Comparison of ENCODE assay signal across 16 mouse cellular contexts in genomic region chr14:79153896-79154295, GRCm38 (mm10).
DNase-seq lines count a peak whose midpoint lies in the region; ATAC-seq and TF ChIP-seq lines count a peak whose summit lies in the region.
"Had no signal": no experiment of that assay in that cellular context is flagged by ENCODE, and none has a peak within 500 bp of the region (broad histone marks: within the 10 kb centered on the region; RNA-seq: fewer than 3 reads in every experiment).

No protein-coding gene starts in this region.

- intact Hi-C loops in heart, adult 2 months (cut with DNase I), result no loop called here
- intact Hi-C loops in heart, postnatal 10 days (cut with DNase I), result no loop called here

- DNase-seq in heart, adult 2 months, result no peak
- DNase-seq in heart, postnatal 10 days, result no peak
- peak; percentile 63 for DNase-seq in CD4-positive, CD25-positive, alpha-beta regulatory T cell, adult 2 months (ENCODE audit: low read depth, low spot score)
- peak; percentile 26 to 62 for DNase-seq in thymus, adult 18-20 months
- no peak for DNase-seq in right cerebral cortex, postnatal 10 days (ENCODE audit: low spot score in 2 of 2)
- DNase-seq: cerebellum, postnatal 14 days; heart, postnatal 4 days; kidney, postnatal 4 days; midbrain, embryonic 14.5 days; retina, postnatal 1 day had no signal

- no peak for TF ChIP-seq CTCF in heart, adult 2 months (IDR thresholded peaks at IDR 0.05)

- peak overlapping the region; percentile 41; the same call in 1 of the 2 replicates for H3K27ac ChIP-seq in heart, adult 2 months
- H3K27ac ChIP-seq in hindbrain, embryonic 13.5 days, result no peak overlapping the region
- H3K27ac ChIP-seq: embryonic facial prominence, embryonic 12.5 days; neural tube, embryonic 13.5 days had no signal

- no peaks in the 10 kb centered on the region for H3K27me3 ChIP-seq in heart, adult 2 months (ENCODE audit: control insufficient read depth, insufficient read depth, low read length)
- H3K27me3 ChIP-seq in hindbrain, embryonic 13.5 days, result no peaks in the 10 kb centered on the region
- H3K27me3 ChIP-seq: embryonic facial prominence, embryonic 12.5 days; neural tube, embryonic 13.5 days had no signal

- no peak overlapping the region for H3K4me3 ChIP-seq in heart, adult 2 months
- H3K4me3 ChIP-seq in hindbrain, embryonic 13.5 days, result no peak overlapping the region
- H3K4me3 ChIP-seq: embryonic facial prominence, embryonic 12.5 days; neural tube, embryonic 13.5 days had no signal

- H3K9me3 ChIP-seq in hindbrain, embryonic 13.5 days, result no peaks in the 10 kb centered on the region
- H3K9me3 ChIP-seq: embryonic facial prominence, embryonic 12.5 days; neural tube, embryonic 13.5 days had no signal

- peaks cover 15% of the 10 kb centered on the region for H3K4me1 ChIP-seq in heart, adult 2 months (ENCODE audit: control insufficient read depth, insufficient read depth, low read length)
- peaks cover 26% of the 10 kb centered on the region for H3K4me1 ChIP-seq in hindbrain, embryonic 13.5 days (replicated peaks)

- ATAC-seq in granulocyte monocyte progenitor cell, adult 5-6 weeks (replicated peaks; ENCODE audit: poor library complexity, severe bottlenecking), result peak; percentile 66
- ATAC-seq in frontal cortex, adult (ENCODE audit: low TSS enrichment), result no peak
- ATAC-seq in hindbrain, embryonic 13.5 days (ENCODE audit: low FRiP score), result no peak
- ATAC-seq: intestine, postnatal 0 days had no signal

- peaks cover 8% of the 10 kb centered on the region; the same call in 1 of the 2 replicates for H3K36me3 ChIP-seq in heart, adult 2 months (ENCODE audit: control insufficient read depth, insufficient read depth, low read length)
- H3K36me3 ChIP-seq in hindbrain, embryonic 13.5 days, result no peaks in the 10 kb centered on the region
- H3K36me3 ChIP-seq: embryonic facial prominence, embryonic 12.5 days; neural tube, embryonic 13.5 days had no signal

- no peak for TF ChIP-seq EP300 in heart, adult 2 months (IDR thresholded peaks at IDR 0.05; ENCODE audit: insufficient read depth, low read depth, low read length)

- H3K4me2 ChIP-seq in hindbrain, embryonic 13.5 days, result no peak overlapping the region
- H3K4me2 ChIP-seq: embryonic facial prominence, embryonic 12.5 days; neural tube, embryonic 13.5 days had no signal

- no peak overlapping the region for H3K9ac ChIP-seq in heart, adult 2 months (ENCODE audit: low read depth, low read length)
- H3K9ac ChIP-seq in hindbrain, embryonic 13.5 days, result no peak overlapping the region
- H3K9ac ChIP-seq: embryonic facial prominence, embryonic 12.5 days; neural tube, embryonic 13.5 days had no signal

- TF ChIP-seq POLR2A in heart, adult 2 months (IDR thresholded peaks at IDR 0.05; ENCODE audit: insufficient read depth, low read depth, low read length), result no peak

- WGBS in heart, adult 2 months, result 68% methylated on average over 6 of the region's 6 CpGs
- WGBS in hindbrain, embryonic 13.5 days, result 87% methylated on average over 6 of the region's 6 CpGs

- no peaks in the 10 kb centered on the region for H3K79me2 ChIP-seq in heart, adult 2 months (replicated peaks; ENCODE audit: control insufficient read depth, insufficient read depth, low read length)

Comparison
In these comparisons a context has a peak if more than half of its experiments do, and no peak if none do; other contexts are left out.
1. DNase-seq: peak in CD4-positive, CD25-positive, alpha-beta regulatory T cell, adult 2 months (single experiment) and thymus, adult 18-20 months (2 of 2); none in heart, adult 2 months (0 of 2), heart, postnatal 10 days (0 of 2) and right cerebral cortex, postnatal 10 days (0 of 2).